Mouse (Mus musculus) liver, postnatal 0 days (tissue): Measurements from ENCODE around the gene Actl9. TPM values are rescaled to one million over a fixed set of nuclear protein-coding genes. Genes with fewer than 3 reads are reported as not detected.

Source experiments
- ATAC-seq: fragments of 200-750 bp; cut with Nextera tagmentation; 2 replicates; pipeline ENCODE4 v1.8.0; 2017; ENCODE audit warnings: mild to moderate bottlenecking, moderate library complexity
- DNase-seq: peaks from one replicate; pipeline ENCODE4 v3.0.0-alpha.2; 2016
- H3K27ac ChIP-seq: fragments of 300-500 bp; sonication (generic); 2 replicates; pipeline ENCODE4 v1.5.1; 2014; ENCODE audit warnings: antibody characterized with exemption, moderate library complexity, mild to moderate bottlenecking, low read depth
- H3K27me3 ChIP-seq: fragments of 300-500 bp; sonication (generic); 2 replicates; pipeline ENCODE4 v1.6.1; 2014; ENCODE audit warnings: low read length, control low read depth, mixed read lengths; ENCODE audit not compliant: insufficient read depth
- H3K36me3 ChIP-seq: fragments of 300-500 bp; sonication (generic); replicated peaks from 2 replicates; pipeline ENCODE4 v1.6.1; 2014; ENCODE audit warnings: mild to moderate bottlenecking, control low read depth, low read length, moderate library complexity, mixed read lengths; ENCODE audit not compliant: insufficient read depth
- H3K4me1 ChIP-seq: fragments of 300-500 bp; sonication (generic); 2 replicates; pipeline ENCODE4 v1.6.1; 2014; ENCODE audit warnings: antibody characterized with exemption, mild to moderate bottlenecking, control low read depth; ENCODE audit not compliant: insufficient read depth
- H3K4me2 ChIP-seq: fragments of 300-500 bp; sonication (generic); 2 replicates; pipeline ENCODE4 v1.6.1; 2014; ENCODE audit warnings: low read depth, mild to moderate bottlenecking, low read length, moderate library complexity, mixed read lengths
- H3K4me3 ChIP-seq: fragments of 300-500 bp; sonication (generic); 2 replicates; pipeline ENCODE4 v1.5.1; 2014; ENCODE audit warnings: low read depth, low read length
- H3K9ac ChIP-seq: fragments of 300-500 bp; sonication (generic); replicated peaks from 2 replicates; pipeline ENCODE4 v1.6.1; 2014; ENCODE audit warnings: mild to moderate bottlenecking, moderate library complexity
- H3K9me3 ChIP-seq: fragments of 300-500 bp; sonication (generic); 2 replicates; pipeline ENCODE4 v1.6.1; 2016; ENCODE audit warnings: mild to moderate bottlenecking, control low read depth, low read length, mixed read lengths
- CTCF ChIP-seq: sonication (generic); IDR thresholded peaks from 2 replicates; pipeline ENCODE4 v1.5.1; 2016; ENCODE audit warnings: antibody characterized with exemption, low read depth
- EP300 ChIP-seq: IDR thresholded peaks from 2 replicates; pipeline ENCODE4 v1.6.1; 2016; ENCODE audit warnings: antibody characterized with exemption, low read depth, mild to moderate bottlenecking
- WGBS: fragments of 180-500 bp; shearing (Covaris S2); extraction: QIAGEN DNeasy Blood & Tissue Kit; methylation state at CpG from one replicate; pipeline ENCODE4 v1.1.7; 2014; ENCODE audit not compliant: insufficient replicate concordance; 5-methylcytosine and 5-hydroxymethylcytosine counted together
- polyA plus RNA-seq: library from polyadenylated mRNA; unstranded; fragments of >200 nt; fragmentation: Nextera tagmentation; extraction: Ambion mirVana; gene quantifications from 2 replicates; pipeline ENCODE4 v1.2.1, GENCODE M21; 2015

Gene Actl9
- polyA plus RNA-seq, 1 experiment from 2014 or later: not detected

DNA sequence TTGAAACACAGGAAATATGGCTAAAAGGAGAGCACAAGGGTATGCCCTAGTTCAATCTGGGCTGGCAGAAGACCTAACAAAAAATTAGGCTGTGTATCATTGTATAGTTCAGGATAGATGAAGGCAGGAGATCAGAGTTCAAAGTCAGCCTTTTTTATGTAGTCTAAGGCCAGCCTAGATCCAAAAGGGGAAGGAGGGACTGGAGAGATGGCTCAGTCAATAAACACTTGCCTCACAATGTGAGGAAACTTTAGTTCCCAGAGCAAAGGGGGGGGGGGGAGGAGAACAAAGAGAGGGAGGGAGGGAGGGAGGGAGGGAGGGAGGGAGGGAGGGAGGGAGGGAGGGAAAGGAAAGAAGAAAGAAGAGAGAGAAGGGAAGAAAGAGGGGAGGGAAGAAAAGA is 8.5 kb downstream of the Actl9 start:
- Histone ChIP-seq H3K36me3 (no peaks in the 10 kb centered on the region), H3K9me3 (no peaks in the 10 kb centered on the region), H3K4me1 (no peaks in the 10 kb centered on the region), H3K27me3 (no peaks in the 10 kb centered on the region), H3K27ac (no peak overlapping the region), H3K4me3 (no peak overlapping the region), H3K9ac (no peak overlapping the region), H3K4me2 (no peak overlapping the region)
- no peak for TF ChIP-seq CTCF
- no peak for TF ChIP-seq EP300
- DNase-seq: no peak
- ATAC-seq: no peak

DNA sequence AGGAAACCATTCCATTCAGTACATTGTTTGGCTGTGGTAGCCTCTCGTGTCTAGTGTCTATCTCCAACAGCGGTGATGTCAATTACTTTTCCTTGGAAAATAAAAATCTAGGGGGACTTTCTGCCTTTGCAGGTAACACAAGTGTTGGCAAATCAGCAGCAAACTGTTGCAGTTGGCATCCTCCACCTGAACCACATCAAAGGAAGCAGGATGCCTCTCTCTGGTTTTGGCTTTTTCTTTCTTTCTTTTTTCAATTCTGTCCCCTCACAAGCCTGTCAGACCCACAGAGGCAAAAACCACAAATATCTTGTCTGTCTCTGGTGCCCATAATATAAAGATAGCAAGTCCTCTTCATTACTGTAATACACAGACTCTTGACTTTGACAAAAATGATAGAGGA is 23.9 kb downstream of the Actl9 start:
- Histone ChIP-seq H3K36me3 (no peaks in the 10 kb centered on the region), H3K9me3 (no peaks in the 10 kb centered on the region), H3K4me2 (no peak overlapping the region), H3K4me1 (no peaks in the 10 kb centered on the region), H3K27ac (no peak overlapping the region), H3K27me3 (no peaks in the 10 kb centered on the region), H3K4me3 (no peak overlapping the region), H3K9ac (no peak overlapping the region)
- DNase-seq: no peak
- WGBS: 77% methylated on average over 2 of the region's 2 CpGs
- TF ChIP-seq EP300 (no peak), CTCF (no peak)
- ATAC-seq: no peak

DNA sequence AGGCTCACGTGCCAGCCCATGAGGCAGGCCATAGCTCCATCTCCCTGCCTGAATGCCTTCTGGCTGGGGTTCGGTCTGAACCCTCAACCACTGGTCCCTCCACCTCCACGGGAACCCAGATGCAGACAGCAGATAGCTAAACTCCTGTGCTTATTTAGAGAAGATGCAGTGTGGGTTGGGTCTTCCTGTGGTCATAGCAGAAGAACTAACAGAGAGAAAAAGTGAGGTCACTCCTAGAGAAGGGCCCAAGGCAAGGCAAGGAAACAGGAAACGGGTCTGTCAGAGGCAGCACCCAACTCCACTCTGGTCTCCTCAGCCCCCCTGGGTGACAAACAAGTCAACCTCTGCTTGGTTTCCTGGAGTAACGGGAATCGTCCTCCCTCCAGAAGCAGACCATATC is 38.5 kb downstream of the Actl9 start:
- Histone ChIP-seq H3K4me1 (no peaks in the 10 kb centered on the region), H3K4me3 (no peak overlapping the region), H3K27me3 (no peaks in the 10 kb centered on the region), H3K27ac (no peak overlapping the region), H3K9ac (no peak overlapping the region), H3K9me3 (no peaks in the 10 kb centered on the region), H3K36me3 (no peaks in the 10 kb centered on the region), H3K4me2 (no peak overlapping the region)
- ATAC-seq (no peak), DNase-seq (no peak)
- no peak for TF ChIP-seq EP300
- TF ChIP-seq CTCF: no peak
- 40% methylated on average over 6 of the region's 6 CpGs for WGBS

Other genes with a start within 250 kb of the Actl9 start
- gene Olfr239, start 241.6 kb upstream of the Actl9 start, polyA plus RNA-seq: not detected in 2 replicates
- not detected in 2 replicates for gene Olfr1564, start 211.2 kb upstream of the Actl9 start, polyA plus RNA-seq
- gene Zfp955a, start 177.8 kb upstream of the Actl9 start, polyA plus RNA-seq: 2.6 and 3.0 TPM in 2 replicates
- gene Olfr63, start 168.2 kb upstream of the Actl9 start, polyA plus RNA-seq: 0.02 TPM in 1 of 2 replicates, not detected in the other
- 1.9 and 2.0 TPM in 2 replicates for gene Zfp955b, start 143.4 kb upstream of the Actl9 start, polyA plus RNA-seq
- gene Zfp81, start 74.0 kb upstream of the Actl9 start, polyA plus RNA-seq: 1.1 and 1.9 TPM in 2 replicates
- gene Zfp101, start 38.3 kb upstream of the Actl9 start, polyA plus RNA-seq: 3.2 and 5.2 TPM in 2 replicates
- 3.2 and 3.5 TPM in 2 replicates for gene Adamts10, start 91.3 kb downstream of the Actl9 start, polyA plus RNA-seq
- gene Myo1f, start 122.8 kb downstream of the Actl9 start, polyA plus RNA-seq: 7.1 and 9.5 TPM in 2 replicates
- gene Zfp414, start 196.2 kb downstream of the Actl9 start, polyA plus RNA-seq: 13.7 and 14.3 TPM in 2 replicates
- 5.7 TPM in 2 replicates for gene Pram1, start 205.2 kb downstream of the Actl9 start, polyA plus RNA-seq